Mouse (Mus musculus): ENCODE data around the gene Hist1h2af.
"Not testable (repeated sequence)": the region's sequence is repeated elsewhere in the genome, so short reads cannot be mapped to it uniquely, and the experiment has no call there.

DNA sequence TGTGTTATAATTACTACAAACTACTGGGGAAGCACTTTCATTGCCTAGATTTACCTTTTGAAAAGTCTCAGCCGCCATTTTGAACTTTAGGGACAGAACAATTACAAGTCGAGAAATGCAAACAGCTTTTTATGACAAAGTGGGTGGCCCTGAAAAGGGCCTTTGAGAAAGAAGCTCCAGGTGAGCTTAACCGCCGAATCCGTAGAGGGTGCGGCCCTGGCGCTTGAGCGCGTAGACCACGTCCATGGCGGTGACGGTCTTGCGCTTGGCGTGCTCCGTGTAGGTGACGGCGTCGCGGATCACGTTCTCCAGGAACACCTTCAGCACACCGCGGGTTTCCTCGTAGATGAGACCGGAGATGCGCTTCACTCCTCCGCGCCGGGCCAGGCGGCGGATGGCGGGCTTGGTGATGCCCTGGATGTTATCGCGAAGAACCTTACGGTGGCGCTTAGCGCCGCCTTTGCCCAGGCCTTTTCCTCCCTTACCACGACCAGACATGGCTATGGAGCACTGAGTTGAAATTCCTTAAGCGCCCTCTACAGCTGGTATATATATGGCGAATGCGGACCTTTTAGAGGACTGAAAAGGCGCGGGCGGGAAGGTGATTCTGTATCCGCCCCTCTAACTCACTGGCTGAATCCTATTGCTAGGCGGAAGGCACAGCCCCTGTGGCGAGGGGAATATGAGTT lies 17.6 kb downstream of the Hist1h2af start, which contains the start of gene Hist1h4f:
- TF ChIP-seq CTCF (IDR thresholded peaks at IDR 0.05; ENCODE audit: control insufficient read depth, insufficient read depth, insufficient read length); MAX (IDR thresholded peaks at IDR 0.05): not testable (repeated sequence)

Measured in C2C12 (cell line).